Mouse (Mus musculus): ENCODE data around the gene Sprr2a1.
"Not testable (repeated sequence)": the region's sequence is repeated elsewhere in the genome, so short reads cannot be mapped to it uniquely, and the experiment has no call there.

Gene Sprr2a1

DNA sequence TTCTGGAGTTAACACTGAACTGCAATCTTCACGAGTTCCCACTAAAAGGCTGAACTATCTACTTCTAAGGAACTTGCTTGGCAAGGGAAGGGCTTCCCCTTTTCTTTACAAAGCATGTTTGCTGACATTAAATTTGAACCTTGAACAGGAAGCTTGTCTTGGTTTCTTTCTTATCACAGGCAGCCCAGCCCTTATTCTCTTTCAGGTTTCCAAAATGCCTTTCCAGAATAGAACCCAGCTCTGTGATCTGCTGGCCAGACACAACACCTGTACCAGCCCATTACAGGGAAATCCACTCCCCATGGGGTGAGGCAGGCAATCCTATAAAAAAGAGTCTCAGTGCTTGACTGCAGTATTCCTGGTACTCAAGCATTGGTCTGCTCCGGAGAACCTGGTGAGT lies at the start of gene Sprr2a1, which contains the start of gene Sprr2a2:
TSS of gene Sprr2a1 (plus strand) at position 231 of the 400 bp plus-strand sequence.
TSS of gene Sprr2a2 (plus strand) at position 352 of the 400 bp plus-strand sequence.
- DNase-seq (ENCODE audit: low read depth, low spot score), result not testable (repeated sequence)

DNA sequence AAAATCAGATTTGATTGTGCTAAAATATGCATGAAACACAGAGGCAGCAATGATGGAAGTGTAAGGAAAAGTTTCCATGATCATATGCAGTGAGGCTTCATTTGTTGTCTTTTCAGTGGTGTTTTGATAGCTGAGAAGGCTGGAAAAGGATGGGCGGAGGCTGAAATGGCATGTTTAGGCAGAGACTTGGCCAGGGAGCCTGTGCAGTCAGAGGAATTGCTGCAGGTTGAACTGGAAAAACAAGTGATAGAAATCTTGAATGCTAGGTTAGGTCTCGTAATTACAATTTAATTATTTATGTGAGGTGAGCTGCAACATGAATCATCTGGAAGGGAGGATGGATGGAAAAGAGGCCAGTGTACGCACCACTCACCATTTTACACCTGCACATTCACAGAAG lies 45.8 kb upstream of the Sprr2a1 start:
- no peak for DNase-seq (ENCODE audit: low read depth, low spot score)

DNA sequence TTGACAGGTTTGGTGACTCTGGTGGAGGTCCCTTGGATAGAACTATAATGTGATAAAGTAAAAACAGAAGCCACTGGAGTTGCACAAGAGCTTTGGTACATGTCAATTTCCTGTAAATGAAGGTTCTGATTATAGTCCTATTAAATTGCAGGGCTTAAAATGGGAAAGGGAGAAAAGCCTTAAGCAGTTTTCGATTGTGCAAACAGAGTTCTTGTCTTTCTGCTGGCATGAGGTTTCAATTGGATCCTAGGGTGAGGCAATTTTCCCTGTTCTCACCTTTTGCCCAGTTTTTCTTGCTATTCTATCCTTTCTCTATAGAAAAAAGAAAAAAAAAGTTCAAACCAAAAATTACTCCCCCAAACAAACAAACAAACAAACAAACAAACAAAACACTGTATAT lies 38.7 kb upstream of the Sprr2a1 start:
- no peak for DNase-seq (ENCODE audit: low read depth, low spot score)

DNA sequence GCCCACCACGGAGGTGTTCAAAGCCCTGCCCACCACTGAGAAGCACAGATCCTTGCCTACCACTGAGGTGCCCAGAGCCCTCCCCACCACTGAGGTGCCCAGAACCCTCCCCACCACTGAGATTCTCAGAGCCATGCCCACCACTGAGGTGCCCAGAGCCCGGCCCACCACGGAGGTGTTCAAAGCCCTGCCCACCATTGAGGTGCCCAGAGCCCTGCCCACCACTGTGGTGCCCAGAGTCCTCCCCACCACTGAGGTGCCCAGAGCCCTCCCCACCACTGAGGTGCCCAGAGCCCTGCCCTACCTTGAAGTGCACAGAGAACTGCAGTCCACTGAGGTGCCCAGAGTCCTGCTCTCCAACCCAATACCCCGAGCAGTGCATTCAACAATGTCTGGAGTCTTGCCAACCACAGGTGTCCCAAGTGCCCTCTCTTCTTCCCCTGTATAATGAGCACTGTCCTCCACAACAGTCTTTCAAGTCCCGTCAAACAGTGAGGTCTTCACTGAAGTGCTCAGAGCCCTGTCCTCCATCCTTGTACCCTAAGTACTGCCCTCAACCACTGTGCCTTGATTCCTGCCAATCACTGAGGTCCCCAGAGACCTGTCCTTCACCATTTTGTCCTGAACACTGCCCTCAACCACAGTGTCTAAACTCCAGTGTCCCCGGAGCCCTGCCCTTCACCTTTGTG lies 19.9 kb upstream of the Sprr2a1 start:
- DNase-seq (ENCODE audit: low read depth, low spot score), result no peak

DNA sequence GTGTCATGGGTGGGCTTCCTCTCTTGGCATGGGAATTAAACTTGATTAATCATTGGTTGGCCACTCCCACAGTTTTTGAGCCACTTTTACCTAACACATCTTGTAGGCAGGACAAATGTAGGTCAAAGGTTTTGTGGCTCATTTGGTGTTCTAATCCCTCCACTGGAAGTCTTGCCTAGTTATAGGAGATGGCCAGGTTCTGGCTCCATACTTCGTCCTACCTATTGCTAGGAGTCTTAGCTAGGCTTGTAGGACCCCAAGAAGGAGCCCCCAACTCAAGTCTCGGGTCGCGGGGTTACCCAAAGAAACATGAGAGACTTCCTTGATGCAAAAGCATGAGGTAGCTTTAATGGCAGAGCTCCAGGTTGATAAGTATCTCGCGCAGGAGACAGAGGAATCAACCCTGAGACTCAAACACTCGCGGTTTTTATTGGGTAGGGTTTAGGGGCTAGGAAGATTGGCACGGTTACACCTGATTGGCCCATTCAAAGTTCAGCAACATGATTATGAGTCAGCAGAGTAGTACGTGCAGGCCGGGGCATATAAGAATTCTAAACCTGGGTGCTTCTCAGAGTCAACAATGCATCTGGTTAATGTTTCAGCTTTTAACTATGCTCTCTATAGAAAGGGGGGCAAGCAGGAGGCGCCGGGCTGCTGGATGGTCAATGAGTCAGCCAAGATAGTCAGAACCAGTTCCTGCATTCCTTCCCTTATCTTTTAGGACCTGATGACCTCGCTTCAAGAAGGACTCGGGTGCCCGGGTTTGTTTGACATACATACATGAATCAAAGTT lies 4.3 kb upstream of the Sprr2a1 start:
- not testable (repeated sequence) for DNase-seq (ENCODE audit: low read depth, low spot score)

DNA sequence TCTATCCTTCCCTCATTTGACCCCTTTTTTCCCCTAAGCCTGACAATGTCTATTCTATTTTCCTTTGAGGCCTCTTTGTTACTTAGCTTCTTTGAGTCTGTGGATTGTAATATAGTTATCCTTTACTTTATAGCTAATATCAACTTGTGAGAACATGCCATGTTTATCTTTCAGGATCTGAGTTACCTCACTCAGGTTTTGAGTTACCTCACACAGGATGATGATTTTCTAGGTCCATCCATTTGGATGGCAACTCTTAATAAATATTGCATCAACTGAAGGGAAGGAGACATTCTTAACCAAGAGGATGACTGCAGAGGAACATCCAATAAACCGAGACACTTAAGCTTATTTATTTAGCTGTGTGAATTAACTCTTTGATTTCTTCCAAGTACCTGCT lies 3.5 kb upstream of the Sprr2a1 start:
- not testable (repeated sequence) for DNase-seq (ENCODE audit: low read depth, low spot score)

DNA sequence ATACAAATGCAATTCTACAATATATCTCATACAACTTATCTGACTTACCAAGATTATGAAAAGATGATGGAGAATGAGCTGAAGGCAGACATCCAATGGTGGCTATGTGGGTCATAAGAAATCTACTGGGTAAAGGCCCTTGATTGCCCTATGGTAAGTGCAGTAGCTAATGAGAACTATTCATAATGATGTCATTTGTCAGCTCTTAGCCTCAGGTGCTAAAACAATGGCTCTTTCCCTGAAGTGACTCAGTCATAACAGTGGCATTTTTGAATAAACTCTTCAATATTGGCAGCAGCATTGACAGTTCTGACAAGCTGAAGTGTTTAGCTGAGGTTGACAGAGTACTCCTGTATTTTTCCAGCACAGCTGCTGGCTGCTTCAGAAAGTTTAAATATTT lies 1.9 kb upstream of the Sprr2a1 start:
- not testable (repeated sequence) for DNase-seq (ENCODE audit: low read depth, low spot score)

DNA sequence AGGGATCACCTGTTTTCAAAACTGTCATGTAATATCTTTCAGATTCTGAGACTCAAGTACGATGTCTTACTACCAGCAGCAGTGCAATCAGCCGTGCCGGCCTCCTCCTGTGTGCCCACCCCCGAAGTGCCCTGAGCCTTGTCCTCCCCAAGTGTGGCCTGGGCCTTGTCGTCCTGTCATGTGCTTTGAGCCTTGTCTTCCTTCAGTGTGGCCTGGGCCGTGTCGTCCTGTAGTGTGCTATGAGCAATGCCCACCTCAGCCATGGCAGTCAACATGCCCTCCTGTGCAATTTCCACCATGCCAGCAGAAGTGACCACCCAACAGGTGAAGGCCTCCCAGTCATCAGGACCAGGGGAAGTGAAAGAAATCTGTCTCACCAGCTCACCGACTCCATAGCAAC lies 3.4 kb downstream of the Sprr2a1 start:
- DNase-seq (ENCODE audit: low read depth, low spot score), result not testable (repeated sequence)

DNA sequence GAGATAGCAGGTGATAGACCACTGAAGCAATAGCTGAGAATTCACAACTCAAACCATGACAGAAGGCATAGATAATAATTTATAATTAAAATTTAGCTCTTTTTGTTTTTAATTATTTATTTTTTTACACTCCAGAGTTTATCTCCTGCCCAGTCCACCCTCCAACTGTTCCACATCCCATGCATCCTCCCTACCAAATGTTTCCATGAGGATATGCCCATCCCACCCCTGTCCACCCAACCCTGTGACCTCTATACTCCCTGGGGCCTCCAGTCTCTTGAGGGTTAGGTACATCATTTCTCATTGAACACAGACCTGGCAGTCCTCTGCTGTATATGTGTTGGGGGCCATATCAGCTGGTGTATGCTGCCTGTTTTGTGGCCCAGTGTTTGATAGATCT lies 8.1 kb downstream of the Sprr2a1 start:
- DNase-seq (ENCODE audit: low read depth, low spot score), result not testable (repeated sequence)

DNA sequence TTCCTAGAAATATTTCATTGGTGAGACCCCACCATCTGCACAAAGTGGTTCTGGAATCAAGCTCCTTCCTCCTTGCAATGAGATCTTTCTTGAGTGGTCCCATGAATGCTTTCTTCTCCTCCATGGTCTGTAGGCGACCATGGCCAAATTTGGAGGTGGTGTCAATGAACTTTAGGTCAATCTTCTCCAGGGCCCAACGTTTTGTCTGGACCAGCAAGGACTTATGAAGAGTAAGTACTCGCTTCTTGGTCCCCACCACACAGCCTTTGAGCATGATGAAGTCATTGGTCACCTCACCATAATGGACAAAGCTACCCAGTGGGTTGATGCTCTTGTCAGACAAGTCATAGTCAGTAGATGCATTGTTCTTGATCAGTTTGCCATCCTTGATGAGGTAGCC lies 11.8 kb downstream of the Sprr2a1 start:
- not testable (repeated sequence) for DNase-seq (ENCODE audit: low read depth, low spot score)

DNA sequence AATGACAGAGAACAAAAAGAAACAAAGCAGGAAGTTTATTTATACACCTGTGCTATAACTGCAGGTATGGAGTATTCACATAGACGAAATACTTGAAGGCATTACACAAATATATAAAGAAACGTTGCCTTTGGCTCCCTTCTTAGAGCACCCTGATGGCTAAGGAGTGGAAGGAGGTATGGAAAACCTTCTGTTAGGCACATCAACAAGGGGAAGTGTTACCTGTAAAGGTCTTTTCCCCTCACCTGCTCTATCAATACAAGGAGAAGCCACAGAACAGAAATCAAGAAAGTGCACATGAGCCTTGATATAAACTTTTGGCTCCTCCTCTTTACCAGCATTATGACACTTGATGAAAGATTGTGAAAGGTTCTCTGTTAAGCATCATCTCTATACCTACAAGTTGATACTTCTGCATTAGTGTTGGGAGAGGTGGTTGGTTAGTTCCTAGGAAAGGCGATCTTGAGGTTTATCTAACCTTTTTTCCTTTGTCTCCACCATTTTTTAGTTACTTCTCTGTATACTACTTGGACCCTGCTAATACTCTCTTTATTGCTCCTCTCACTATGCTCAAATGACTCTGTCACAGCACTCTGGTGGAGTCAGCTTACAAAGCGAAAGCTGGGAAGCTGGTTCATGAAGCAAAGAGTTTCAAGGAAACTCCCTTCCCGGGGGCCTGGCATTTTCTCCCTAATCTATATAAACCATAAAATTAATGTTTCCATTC lies 21.0 kb downstream of the Sprr2a1 start:
- DNase-seq (ENCODE audit: low read depth, low spot score), result not testable (repeated sequence)

DNA sequence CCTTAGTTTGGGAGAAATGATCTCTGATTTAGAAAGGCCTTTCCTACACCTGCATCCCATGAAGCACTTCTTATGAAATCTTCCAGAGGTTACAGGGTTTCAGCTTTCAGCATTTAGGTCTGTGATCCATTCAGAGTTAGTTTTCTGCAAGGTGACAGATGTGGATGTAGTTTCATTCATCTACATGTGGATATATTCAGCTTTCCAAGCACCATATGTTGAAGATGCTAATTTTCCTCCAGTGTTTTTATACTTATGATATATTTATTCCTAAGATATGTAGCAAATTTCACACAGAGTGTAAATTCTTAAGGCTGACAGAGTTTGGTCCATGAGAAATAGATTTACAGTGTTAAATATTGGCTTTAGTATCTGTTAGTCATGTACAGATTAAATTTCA lies 23.1 kb downstream of the Sprr2a1 start:
- not testable (repeated sequence) for DNase-seq (ENCODE audit: low read depth, low spot score)

DNA sequence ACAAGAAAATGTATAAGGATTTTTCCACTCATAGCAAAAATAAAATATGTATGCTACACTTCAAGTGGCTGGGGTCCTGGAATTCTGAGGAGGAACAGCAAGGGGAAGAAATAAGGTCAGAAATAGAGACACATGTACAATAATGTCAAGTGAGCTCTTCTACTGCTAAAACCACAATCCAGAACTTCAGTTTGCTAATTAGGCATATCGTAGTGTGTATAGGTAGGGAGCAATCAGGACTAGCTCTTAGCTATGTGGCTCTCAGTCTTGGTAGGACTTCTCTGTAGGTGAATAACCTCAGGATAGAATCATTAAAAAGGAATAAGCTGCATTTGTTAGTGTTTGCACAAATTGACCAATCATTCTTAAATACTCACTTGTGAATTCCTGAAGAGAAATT lies 23.6 kb downstream of the Sprr2a1 start:
- not testable (repeated sequence) for DNase-seq (ENCODE audit: low read depth, low spot score)

DNA sequence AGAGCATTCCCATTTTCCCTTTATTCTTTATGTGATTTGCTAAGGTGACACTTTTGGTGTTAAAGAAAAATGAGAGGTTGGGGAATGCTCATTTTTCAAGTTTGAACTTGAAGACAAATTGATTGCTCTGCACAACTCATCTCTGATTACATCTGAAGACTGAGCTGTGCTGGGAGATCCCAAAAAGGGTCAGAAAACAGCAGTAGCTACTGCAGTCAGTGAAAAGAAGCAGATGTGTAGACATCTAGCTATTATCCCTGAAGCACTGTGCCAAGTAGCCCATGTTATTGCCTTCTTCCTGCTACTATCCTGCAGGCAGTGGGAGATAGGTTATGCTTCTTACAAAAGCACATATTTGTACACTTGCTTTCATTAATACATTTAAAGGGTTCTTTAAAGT lies 29.2 kb downstream of the Sprr2a1 start:
- DNase-seq (ENCODE audit: low read depth, low spot score), result not testable (repeated sequence)

DNA sequence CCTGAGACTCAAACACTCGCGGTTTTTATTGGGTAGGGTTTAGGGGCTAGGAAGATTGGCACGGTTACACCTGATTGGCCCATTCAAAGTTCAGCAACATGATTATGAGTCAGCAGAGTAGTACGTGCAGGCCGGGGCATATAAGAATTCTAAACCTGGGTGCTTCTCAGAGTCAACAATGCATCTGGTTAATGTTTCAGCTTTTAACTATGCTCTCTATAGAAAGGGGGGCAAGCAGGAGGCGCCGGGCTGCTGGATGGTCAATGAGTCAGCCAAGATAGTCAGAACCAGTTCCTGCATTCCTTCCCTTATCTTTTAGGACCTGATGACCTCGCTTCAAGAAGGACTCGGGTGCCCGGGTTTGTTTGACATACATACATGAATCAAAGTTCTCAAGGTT lies 30.6 kb downstream of the Sprr2a1 start:
- not testable (repeated sequence) for DNase-seq (ENCODE audit: low read depth, low spot score)

DNA sequence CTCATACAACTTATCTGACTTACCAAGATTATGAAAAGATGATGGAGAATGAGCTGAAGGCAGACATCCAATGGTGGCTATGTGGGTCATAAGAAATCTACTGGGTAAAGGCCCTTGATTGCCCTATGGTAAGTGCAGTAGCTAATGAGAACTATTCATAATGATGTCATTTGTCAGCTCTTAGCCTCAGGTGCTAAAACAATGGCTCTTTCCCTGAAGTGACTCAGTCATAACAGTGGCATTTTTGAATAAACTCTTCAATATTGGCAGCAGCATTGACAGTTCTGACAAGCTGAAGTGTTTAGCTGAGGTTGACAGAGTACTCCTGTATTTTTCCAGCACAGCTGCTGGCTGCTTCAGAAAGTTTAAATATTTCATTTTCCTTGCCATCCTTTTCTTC lies 32.9 kb downstream of the Sprr2a1 start:
- not testable (repeated sequence) for DNase-seq (ENCODE audit: low read depth, low spot score)

DNA sequence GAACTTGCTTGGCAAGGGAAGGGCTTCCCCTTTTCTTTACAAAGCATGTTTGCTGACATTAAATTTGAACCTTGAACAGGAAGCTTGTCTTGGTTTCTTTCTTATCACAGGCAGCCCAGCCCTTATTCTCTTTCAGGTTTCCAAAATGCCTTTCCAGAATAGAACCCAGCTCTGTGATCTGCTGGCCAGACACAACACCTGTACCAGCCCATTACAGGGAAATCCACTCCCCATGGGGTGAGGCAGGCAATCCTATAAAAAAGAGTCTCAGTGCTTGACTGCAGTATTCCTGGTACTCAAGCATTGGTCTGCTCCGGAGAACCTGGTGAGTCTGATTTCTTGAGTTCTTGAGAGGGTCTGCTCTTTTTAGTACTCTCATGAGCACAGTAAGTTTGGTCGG lies 34.9 kb downstream of the Sprr2a1 start:
- DNase-seq (ENCODE audit: low read depth, low spot score), result not testable (repeated sequence)

DNA sequence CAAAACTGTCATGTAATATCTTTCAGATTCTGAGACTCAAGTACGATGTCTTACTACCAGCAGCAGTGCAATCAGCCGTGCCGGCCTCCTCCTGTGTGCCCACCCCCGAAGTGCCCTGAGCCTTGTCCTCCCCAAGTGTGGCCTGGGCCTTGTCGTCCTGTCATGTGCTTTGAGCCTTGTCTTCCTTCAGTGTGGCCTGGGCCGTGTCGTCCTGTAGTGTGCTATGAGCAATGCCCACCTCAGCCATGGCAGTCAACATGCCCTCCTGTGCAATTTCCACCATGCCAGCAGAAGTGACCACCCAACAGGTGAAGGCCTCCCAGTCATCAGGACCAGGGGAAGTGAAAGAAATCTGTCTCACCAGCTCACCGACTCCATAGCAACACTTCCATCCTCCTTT lies 38.3 kb downstream of the Sprr2a1 start:
- not testable (repeated sequence) for DNase-seq (ENCODE audit: low read depth, low spot score)

DNA sequence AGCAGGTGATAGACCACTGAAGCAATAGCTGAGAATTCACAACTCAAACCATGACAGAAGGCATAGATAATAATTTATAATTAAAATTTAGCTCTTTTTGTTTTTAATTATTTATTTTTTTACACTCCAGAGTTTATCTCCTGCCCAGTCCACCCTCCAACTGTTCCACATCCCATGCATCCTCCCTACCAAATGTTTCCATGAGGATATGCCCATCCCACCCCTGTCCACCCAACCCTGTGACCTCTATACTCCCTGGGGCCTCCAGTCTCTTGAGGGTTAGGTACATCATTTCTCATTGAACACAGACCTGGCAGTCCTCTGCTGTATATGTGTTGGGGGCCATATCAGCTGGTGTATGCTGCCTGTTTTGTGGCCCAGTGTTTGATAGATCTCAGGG lies 42.9 kb downstream of the Sprr2a1 start:
- not testable (repeated sequence) for DNase-seq (ENCODE audit: low read depth, low spot score)

DNA sequence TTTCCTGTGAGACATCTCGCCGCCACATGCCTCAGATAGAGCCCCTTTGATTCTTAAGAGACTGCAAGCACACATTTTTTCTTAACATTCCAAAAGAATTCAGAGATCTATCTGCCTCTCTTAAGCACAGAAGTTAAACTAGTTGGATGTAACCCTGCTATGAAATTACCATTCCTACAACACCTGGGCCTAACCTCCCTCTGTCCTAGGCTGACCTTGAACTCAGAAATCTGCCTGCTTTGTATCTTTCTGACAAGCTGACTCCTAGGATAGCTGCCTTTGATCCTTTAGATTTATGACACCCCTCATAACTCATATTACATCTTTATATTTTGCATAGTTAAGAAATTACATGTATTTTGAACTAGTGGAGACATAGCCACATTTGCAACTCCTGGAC lies 47.9 kb downstream of the Sprr2a1 start:
- DNase-seq (ENCODE audit: low read depth, low spot score), result not testable (repeated sequence)

All from ZHBTc4 (cell line).